Mouse (Mus musculus) spleen, embryonic (tissue): ENCODE results near the gene Muc13.

Source experiments
- CTCF ChIA-PET: fragments of 350-600 bp; sonication (Branson Sonifier 250); formaldehyde crosslinking; loops from one replicate; lab custom pipeline; 2022; lab: Charles Lee

Gene Muc13

DNA sequence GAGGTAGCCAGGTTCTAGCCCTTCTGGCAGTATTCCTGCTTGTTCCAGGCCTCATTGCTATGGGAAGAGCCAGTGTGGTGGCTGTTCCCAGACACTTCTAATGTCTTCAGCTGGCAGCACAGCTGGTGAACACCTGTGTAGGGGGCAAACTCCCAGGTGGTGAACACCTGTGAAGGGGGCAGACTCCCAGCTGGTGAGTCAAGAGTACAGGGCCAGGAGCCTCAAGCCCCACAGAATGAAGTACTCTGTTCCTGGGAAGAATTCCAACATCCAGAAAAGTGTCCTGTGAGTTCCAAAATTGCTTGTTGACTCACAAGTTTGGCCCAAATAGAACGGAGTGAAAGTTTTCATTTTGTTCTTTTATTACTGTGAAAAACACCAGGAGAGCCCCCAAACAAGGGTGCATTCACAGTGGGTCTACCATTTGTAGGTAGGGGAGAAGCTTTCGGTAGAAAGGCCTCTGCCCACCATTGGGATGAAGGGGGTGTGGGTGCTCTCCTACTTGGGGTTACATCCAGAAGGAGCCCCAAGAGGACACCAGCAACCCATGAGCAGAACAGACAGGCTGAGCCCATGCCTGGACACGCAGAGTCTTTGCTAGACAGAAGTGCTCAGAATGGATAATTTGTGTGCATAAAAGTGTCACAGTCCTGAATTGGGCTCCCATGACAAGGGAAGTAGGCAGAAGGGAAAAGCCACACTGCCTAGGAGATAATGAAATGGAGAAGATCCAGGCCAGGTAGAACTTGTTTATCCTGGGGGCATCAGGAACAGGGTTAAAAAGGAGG is 25.2 kb upstream of the Muc13 start:
- CTCF ChIA-PET: interaction anchor here (1.9 kb wide), 1 partner anchor 18 kb away, joined by 8 read pairs; no protein-coding TSS in a partner anchor

DNA sequence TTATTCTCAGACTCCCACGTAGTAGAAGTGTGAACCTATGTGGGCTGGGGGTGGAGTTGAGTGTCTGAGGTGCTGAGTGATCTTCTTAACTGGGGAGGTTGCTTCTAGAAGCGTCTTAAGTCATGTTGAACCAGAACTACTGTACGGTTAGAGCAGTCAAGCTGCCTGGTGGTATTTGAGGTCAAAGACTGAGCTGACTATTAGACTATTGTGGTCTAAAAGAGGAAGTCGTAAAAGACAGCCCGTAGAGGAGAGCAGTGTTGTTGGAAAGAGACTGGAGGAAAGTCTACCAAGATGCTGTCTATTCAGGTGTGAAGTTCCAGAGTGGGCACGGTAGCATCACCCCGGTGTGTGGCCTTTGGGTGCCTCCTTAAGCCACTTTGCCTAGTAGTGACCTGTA is 24.0 kb upstream of the Muc13 start:
- CTCF ChIA-PET: interaction anchor here (1.9 kb wide), 1 partner anchor 17 kb away, joined by 8 read pairs; no protein-coding TSS in a partner anchor

DNA sequence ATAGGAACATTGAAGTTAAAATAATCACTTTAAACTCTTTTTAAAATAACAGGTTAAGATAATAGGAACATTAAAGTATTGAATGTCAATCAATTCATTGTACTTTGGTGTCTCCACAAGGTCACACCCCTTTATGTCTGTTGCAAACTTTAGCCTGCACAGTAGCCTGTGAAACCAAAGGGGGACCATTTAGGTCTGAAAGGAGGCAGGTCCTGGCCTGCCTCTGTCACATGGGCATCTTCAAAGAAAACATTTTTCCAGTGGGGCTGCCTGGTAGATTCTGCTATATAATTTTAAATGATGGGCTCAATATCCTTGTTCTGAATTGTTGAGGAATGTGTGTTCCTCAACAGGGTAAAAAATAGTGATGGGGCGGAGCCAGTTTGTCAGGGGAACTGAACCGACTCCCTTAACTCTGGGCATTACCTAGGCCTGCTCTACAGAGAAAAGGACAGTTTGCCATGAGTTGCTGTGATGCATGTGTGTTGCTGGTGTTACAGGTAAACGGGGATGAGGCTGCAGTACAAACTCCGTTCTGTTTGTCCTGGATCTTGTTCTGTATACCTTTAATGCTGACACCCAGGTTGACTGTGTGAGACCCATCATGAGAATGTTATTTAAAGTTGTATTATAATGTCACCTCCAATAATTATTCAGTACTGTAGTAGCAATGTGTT is 22.9 kb upstream of the Muc13 start:
- CTCF ChIA-PET: interaction anchor here (1.9 kb wide), 1 partner anchor 16 kb away, joined by 8 read pairs; no protein-coding TSS in a partner anchor

DNA sequence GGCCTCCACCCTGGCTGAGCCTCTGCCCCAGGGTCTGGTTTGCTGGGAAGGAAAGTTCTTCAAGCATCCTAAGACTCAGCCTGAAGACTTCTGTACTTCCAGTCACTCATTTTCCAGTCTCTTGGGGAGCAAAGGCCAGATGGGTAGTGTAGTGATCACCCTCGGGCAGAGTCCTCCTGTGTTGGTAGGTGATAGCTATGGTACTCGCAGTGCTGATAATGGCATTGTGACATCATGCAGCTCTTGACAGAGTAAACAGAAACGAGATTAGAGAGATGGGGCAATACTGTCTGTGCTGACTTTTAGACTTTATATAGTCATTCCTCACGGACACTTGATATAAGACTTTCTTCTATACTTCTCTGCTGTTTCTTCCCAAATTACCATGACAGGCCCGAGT is 21.0 kb upstream of the Muc13 start:
- CTCF ChIA-PET: interaction anchor here (0.7 kb wide), 1 partner anchor 11 kb away, joined by 4 read pairs; no protein-coding TSS in a partner anchor

DNA sequence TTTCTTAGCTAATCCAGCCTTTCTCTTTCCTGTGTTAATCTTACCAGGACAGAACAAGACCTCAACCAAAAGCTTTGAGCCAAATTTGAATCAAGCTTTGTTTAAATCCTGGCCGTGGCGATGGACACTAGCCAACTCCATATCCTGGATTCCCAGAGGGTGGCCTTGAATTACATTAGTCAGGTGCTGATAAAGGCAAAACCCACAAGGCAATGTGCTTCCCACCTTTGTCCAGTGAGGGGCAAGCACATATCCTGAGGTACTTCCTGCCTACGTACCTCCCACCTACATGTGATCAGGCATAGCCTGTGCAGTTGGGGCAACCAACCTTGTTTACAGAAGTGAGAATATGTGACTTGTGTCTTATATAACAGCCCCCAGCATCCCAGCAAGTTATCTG is 18.9 kb upstream of the Muc13 start:
- CTCF ChIA-PET: no interaction called here

DNA sequence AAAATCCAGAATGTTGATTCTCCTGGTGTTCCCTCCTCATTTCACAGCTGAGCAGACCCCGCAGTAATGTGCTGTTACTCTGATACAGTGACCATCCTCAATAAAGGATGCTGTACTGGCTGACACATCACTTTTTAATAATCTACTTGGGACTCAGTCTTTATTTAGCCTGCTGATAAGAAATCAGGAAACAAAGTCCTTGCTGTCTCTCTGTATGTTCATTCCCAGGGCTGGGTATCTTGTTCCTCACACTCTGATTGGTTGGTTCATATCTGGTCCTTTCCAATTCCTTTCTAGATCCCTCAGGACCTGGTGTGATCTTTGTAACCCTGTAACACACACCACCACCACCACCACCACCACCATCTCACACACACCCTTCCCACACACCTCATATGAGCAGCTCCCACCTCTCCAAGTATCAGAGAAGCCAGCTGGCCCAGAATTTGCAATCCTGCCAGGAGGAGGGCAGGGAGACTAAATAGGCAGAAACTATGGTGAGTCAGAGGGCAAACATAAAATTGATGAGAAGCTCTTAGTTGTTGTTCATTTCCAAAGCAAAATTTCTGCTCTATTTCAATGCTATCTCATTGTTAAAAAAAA is 18.0 kb upstream of the Muc13 start:
- CTCF ChIA-PET: no interaction called here

DNA sequence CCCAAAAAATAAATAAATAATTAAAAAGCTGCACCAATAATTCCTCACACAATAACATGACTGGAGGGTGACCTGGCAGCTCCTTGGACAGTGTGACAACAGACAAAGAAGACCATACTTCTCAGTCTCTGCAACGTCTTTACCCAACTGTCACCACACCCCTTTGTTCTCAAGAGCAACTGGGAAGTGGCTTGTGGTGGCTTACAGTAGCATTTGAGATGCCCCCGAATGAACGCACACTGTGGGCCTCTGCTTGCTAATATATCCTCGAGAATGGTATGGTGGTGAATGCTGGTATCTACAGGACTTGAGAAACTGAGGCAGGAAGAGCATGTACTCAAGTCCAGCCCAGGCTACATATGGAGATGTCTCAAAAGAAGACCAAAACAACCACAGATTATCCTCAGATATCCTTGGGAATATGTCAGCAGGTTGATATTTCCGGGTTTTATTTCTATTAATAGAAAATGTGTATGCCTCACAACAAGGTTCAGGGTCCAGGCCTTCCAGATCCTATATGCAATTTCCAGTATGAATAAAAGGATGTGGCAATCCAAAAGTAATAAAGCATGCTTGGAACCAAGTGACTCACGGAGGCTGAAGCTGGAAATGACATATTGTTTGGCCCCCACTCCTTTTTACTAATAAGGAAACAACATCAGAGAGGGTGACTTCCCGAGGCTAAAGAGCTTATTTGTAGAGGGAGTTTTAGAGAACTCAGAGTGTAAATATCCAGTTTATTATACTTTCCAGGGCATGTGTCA is 16.9 kb upstream of the Muc13 start:
- CTCF ChIA-PET: no interaction called here

DNA sequence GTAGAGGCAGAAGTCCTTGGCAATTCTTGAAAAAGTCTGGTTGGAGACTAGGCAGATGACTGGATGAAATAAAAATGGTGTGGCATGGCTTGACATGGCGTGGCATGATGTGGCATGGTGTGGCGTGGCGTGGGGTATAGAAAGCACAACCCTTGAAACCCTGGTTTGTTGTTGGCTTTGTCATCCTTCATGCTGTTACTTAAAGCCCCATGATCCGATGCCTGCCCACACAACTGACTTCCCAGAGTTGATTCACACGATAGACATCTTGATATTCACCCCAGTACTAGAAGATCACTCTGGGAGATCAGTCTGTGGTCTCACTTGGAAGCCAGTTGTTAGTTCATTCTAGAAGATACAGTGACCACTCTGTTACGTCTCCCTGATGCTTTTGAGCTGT is 16.2 kb upstream of the Muc13 start:
- CTCF ChIA-PET: no interaction called here

DNA sequence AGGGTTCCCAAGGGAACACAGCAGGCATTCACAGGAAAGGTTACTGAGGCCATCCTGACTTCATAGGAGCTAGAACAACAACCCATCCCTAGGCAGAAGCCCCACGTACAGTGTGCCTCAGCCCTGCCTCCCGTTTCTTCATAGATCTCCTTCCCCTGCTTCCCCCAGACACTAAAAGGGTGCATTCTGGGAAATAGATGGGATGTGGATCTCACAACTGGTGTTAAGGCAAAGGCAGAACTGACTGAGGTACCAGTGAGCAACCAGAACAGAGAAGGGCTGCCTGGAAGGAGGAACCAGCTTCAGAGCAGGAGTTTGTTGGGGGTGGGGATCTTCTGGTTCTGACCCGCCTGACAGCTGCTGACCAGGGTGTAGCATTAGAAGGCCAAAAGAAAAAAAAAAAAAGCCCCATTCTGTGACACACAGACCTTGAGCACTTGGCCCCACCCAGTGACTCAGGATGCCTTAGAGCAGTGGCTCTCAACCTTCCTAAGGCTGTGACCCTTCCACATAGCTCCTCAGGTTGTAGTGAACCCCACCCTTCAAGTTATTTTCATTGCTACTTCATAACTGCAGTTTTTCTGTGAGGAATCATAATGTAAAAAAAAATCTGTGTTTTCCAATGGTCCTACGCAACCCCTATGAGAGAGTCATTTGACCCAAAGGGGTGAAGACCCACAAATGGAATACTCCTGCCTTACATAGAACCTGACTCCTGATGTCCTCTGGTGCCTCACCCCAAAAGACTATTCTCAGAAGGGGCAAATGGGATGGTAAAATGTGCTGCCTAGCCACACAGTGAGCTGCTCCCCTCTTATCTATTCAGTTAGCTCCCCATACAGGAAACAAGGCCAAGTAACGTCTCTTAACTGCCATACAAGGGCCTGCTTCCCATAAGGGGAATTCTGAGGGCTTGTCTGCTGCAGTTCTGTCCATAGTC is 11.8 kb upstream of the Muc13 start:
- CTCF ChIA-PET: interaction anchor here (0.7 kb wide), 1 partner anchor 9 kb away, joined by 9 read pairs; no protein-coding TSS in a partner anchor

DNA sequence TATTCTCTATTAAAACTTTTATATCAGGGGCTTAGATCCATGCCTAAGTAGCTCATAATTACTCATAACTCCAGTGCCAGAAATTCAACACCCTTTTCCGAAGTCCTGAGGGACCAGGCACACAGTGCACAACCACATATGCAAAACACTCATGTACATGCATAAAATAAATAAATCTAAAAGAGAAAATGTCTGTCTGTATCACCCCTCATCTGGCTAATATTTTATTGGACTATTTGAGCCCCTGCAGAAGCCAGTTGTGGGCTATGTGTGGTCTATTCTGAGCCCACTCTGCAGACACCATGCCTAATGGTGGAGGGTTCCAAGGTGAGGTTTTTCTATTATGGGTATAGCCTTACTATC is 11.1 kb upstream of the Muc13 start:
- CTCF ChIA-PET: no interaction called here

DNA sequence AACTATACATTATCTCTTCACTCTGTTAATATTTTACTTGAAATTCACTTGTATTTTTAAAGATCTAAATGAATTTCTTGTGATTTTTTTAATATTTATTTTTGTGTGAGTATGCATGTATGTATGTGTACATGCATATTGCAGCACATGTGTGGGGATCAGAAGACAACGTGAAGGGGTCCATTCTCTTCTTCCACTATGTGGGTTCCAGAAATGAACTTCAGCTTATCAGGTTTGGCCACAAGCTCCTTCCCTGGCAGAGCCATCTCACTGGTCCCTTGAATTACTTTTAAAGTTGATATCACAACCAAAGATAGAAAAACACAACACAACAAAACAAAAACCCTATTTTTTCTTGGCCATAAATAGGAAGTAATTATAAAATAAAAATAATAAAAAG is 9.3 kb upstream of the Muc13 start:
- CTCF ChIA-PET: interaction anchor here (0.6 kb wide), 1 partner anchor 28 kb away, joined by 3 read pairs; no protein-coding TSS in a partner anchor

DNA sequence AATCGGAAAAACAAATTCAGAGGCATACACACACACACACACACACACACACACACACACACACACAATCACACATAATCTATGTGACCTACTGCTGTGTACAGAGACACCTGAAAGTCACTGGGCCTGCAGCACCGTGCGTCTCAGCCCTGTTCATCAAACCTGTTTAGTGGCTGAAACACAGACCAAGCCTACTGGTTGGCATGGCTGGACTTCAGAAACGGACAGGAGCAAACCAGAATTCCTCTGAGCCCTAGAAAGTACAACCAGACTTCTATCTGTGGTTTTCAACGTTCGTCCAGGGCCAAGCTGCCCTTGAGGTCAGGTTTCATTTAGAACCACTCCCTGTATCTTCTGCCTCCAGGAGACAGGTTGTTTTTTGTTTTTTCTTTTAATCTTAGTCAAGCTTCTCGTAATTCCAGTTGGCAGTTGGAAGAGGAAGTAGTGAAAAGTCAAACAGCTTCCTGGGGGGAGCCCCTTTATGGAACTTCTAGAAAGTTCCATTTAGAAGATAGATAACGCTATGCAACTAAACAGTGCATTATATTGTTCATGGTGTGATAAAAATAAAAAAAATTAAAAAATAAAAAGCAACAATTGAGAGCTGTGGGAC is 8.6 kb upstream of the Muc13 start:
- CTCF ChIA-PET: interaction anchor here (0.6 kb wide), 1 partner anchor 28 kb away, joined by 3 read pairs; no protein-coding TSS in a partner anchor

DNA sequence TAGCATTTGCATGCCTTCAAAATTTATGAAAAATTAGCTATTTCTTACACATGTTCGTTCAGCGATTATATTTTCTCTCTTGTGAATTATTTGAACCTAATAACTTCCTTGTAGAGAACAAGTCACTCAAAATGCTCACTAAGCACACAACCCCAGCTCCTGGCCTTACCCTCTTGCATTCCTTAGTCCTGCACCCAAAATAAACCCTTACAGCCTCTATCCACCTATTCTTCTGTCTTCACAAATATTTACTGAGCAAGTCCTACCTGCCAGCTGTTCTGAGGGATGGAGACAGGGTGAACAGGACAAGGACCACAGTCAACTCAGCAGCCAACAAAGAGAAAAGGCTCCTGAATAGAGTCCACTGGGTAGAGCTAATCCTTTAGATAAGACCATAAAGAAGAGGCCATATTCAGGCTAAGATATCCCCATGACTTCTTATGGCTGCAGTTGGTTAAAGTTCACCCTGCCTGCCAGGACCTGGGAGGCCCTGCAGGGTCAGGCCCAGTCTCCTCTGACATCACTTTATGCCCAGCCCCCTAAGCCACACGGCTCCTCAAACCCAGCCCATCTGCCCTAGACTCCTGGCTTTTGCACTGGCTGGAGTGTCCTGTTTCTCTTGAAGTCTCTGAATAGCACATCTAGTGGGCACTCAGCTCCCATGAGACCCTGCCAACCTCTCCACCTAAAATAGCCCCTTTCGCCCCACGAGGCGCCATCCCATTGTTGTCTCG is 7.0 kb upstream of the Muc13 start:
- CTCF ChIA-PET: interaction anchor here (0.6 to 1.2 kb wide), 2 partner anchors 17 to 187 kb away, joined by 3 to 8 read pairs; no protein-coding TSS in a partner anchor

DNA sequence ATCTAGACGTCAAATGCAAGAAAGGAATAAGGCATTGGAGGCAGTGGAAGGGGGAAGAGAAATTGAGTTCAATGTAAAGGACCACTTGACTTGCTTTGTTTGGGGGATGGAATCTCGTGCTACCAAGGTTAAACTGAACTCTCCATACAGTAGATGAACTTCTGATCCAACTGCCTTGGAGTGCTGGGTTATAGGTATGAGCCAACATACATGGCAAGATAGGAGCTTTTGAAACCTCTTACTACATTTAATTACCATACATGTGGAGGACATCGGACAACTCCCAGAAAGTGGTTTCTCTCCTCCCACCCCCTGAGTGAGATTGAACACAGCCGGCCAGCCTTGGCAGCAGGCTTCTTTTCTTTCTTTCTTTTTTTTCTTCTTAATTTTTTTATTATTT is 1.3 kb downstream of the Muc13 start:
- CTCF ChIA-PET: interaction anchor here (0.7 kb wide), 1 partner anchor 69 kb away, joined by 4 read pairs; no protein-coding TSS in a partner anchor

DNA sequence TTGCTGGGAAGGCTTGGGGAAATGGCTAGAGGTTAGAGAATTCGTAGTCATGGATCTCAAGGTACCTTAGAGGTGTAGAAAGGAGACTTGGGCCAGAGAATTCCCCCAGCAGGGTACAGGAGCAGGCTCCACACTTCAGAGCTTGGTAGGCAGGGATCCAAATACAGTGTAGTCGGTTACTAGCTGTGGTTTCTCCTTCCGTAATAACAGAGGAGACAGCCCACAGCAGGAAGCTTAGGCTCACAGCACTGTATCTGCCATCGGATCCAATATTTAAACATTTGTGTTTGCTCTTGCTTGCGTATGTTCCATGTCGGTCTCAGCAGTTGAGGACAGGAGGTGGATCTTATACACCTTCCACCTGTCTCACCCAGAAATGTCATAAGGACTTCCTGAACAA is 2.0 kb downstream of the Muc13 start:
- CTCF ChIA-PET: no interaction called here

DNA sequence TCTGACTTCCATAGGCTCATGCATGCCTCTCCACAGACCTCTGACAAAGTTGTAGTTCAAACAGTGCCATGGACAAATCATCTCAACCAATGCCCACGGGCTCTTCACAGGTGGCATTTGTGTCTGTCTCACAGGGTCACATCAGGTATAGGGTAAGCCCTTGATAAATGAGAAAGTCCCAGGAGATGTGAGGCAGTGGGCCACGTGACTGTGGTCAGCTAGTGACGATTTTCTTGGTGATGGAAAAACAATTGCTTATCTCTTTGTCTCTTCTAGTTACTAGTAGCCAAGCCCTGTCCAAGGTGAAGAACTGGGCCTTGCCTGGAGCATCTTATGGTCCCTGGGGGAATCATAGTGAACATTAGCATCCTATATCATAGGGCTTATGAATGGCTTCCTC is 2.9 kb downstream of the Muc13 start:
- CTCF ChIA-PET: interaction anchor here (0.6 to 1.2 kb wide), 3 partner anchors 57 to 268 kb away, joined by 3 read pairs; no protein-coding TSS in a partner anchor

DNA sequence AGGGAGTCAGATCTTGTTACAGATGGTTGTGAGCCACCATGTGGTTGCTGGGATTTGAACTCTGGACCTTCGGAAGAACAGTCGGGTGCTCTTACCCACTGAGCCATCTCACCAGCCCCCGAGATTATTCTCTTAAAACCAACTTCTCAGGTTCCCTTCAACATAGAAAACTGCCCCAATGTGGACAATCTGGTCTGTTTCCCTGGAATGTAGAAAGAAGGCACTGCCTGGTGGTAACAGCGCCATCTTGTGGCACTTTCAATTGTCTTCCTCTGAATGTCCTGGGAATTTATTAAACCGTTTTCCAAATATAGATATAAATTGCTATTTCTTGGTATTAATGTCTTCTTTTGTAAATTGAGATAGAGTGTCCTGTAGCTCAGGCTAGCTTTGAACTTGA is 4.0 kb downstream of the Muc13 start:
- CTCF ChIA-PET: interaction anchor here (1.2 kb wide), 1 partner anchor 118 kb away, joined by 3 read pairs; no protein-coding TSS in a partner anchor

DNA sequence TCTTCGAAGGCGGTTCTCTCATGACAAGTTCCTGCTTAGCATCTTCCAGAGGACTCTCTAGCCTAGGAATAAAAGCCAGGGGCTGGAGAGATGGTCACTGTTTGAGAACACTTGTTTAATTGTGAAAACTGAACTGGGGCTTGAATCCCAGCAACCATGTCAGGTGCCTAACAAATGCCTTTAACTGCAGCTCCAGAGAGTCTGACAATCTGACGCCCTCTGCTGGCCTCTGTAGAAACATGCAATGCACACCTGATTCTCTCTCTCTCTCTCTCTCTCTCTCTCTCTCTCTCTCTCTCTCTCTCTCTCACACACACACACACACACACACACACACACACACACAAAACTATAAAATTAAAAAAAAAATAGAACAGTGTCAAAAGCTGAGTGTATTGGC is 16.2 kb downstream of the Muc13 start:
- CTCF ChIA-PET: interaction anchor here (0.6 to 0.9 kb wide), 5 partner anchors 19 to 1844 kb away, joined by 3 to 6 read pairs (median 4); no protein-coding TSS in a partner anchor
